Mouse (Mus musculus) lung, embryonic 14.5 days (tissue): Measurements from ENCODE around the gene Gm27021. TPM values are rescaled to one million over a fixed set of nuclear protein-coding genes. Genes with fewer than 3 reads are reported as not detected.
A peak's percentile ranks its signal among the peaks of the same experiment; 100 is the strongest.

Source experiments
- ATAC-seq: fragments of 200-750 bp; cut with Nextera tagmentation; 2 replicates; pipeline ENCODE4 v1.8.0; 2017; ENCODE audit warnings: mild to moderate bottlenecking, moderate TSS enrichment, moderate library complexity; ENCODE audit not compliant: insufficient read depth
- DNase-seq: peaks from one replicate; pipeline ENCODE4 v3.0.0-alpha.2; 2015
- H3K27ac ChIP-seq: fragments of 300-500 bp; sonication (generic); 2 replicates; pipeline ENCODE4 v1.5.1; 2014; ENCODE audit warnings: low read depth, mild to moderate bottlenecking, moderate library complexity
- H3K27me3 ChIP-seq: fragments of 300-500 bp; sonication (generic); 2 replicates; pipeline ENCODE4 v1.6.1; 2014; ENCODE audit warnings: low read length, control low read depth; ENCODE audit not compliant: insufficient read depth
- H3K36me3 ChIP-seq: fragments of 300-500 bp; sonication (generic); 2 replicates; pipeline ENCODE4 v1.6.1; 2014; ENCODE audit warnings: control low read depth; ENCODE audit not compliant: insufficient read depth
- H3K4me1 ChIP-seq: fragments of 300-500 bp; sonication (generic); 2 replicates; pipeline ENCODE4 v1.6.1; 2014; ENCODE audit warnings: antibody characterized with exemption, control low read depth; ENCODE audit not compliant: insufficient read depth
- H3K4me2 ChIP-seq: fragments of 300-500 bp; sonication (generic); 2 replicates; pipeline ENCODE4 v1.6.1; 2014; ENCODE audit warnings: mild to moderate bottlenecking
- H3K4me3 ChIP-seq: fragments of 300-500 bp; sonication (generic); 2 replicates; pipeline ENCODE4 v1.5.1; 2014; ENCODE audit warnings: low read depth, low read length
- H3K9ac ChIP-seq: fragments of 300-500 bp; sonication (generic); 2 replicates; pipeline ENCODE4 v1.6.1; 2014
- H3K9me3 ChIP-seq: fragments of 300-500 bp; sonication (generic); 2 replicates; pipeline ENCODE4 v1.6.1; 2016; ENCODE audit warnings: low read depth, low read length, control low read depth
- CTCF ChIP-seq: IDR thresholded peaks from 2 replicates; pipeline ENCODE4 v1.5.1; 2016; ENCODE audit warnings: antibody characterized with exemption, low read depth
- WGBS: fragments of 180-500 bp; shearing (Covaris S2); extraction: QIAGEN DNeasy Blood & Tissue Kit; methylation state at CpG from one replicate; pipeline ENCODE4 v1.1.7; 2014; 5-methylcytosine and 5-hydroxymethylcytosine counted together
- polyA plus RNA-seq: library from polyadenylated mRNA; unstranded; fragments of >200 nt; fragmentation: Nextera tagmentation; extraction: Ambion mirVana; gene quantifications from 2 replicates; pipeline ENCODE4 v1.2.1, GENCODE M21; 2014

Gene Gm27021
- polyA plus RNA-seq, 1 experiment from 2014 or later: 2.6 TPM

DNA sequence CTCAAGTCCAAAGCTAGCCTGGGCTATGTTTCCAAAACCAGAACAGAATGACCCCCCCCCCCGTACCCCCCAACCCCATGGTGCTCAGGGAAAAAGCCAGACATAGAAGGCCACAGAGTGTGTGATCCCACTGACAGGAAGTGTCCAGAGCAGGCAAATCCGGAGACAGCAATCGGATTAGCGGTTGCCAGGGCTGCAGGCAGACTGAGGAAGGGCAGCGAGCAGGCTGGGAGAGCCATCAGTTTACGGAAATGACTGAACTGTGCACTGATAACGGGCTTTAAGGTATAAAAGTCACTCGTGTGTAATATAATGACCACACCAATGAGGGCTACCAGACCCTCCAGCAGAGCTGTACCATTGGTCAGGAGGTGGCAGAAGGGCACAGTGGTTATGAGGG is 26.6 kb downstream of the Gm27021 start:
- Histone ChIP-seq H3K9me3 (no peaks in the 10 kb centered on the region), H3K4me1 (no peaks in the 10 kb centered on the region), H3K4me2 (no peak overlapping the region), H3K27me3 (no peaks in the 10 kb centered on the region), H3K27ac (no peak overlapping the region), H3K36me3 (no peaks in the 10 kb centered on the region), H3K4me3 (no peak overlapping the region), H3K9ac (no peak overlapping the region)
- DNase-seq: no peak
- no peak for ATAC-seq
- WGBS: 21% methylated on average over 8 of the region's 8 CpGs
- no peak for TF ChIP-seq CTCF

DNA sequence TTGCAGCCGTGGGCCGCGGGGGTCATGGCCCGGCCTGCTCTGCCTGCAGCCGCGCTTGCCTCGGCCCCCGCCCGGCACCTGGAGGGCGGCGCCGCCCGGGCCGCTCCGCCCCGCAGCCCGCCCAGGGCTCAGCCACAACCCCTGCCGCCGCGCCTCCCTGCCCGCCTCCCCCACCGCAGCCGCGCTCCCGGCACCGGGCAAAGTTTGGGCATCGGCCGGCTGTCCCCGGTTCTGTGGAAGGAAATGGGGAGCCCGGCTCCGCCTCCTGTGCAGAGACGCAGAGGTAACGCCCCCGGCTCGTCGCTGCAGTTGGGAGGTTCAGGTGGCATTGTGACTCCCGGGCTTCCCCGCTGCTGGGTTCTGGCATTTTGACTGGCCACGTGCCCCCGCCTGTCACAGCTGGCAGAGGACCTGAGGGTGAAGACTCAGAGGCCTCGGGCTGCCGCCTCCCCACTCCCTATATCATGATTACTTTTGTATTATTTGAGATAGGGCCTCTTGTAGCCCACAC is 33.5 kb downstream of the Gm27021 start:
- Histone ChIP-seq H3K4me1 (0 out of 2 replicates have a peak, but pooled peaks cover 5% of the 10 kb centered on the region), H3K4me3 (peak overlapping the region; percentile 61), H3K4me2 (peak overlapping the region; percentile 99), H3K36me3 (no peaks in the 10 kb centered on the region), H3K9ac (peak overlapping the region; percentile 59), H3K9me3 (no peaks in the 10 kb centered on the region), H3K27ac (no peak overlapping the region), H3K27me3 (peaks cover 20% of the 10 kb centered on the region)
- DNase-seq (peak; percentile 51), ATAC-seq (peak; percentile 28)
- no peak for TF ChIP-seq CTCF
- under 1% methylated on average over 42 of the region's 42 CpGs for WGBS

DNA sequence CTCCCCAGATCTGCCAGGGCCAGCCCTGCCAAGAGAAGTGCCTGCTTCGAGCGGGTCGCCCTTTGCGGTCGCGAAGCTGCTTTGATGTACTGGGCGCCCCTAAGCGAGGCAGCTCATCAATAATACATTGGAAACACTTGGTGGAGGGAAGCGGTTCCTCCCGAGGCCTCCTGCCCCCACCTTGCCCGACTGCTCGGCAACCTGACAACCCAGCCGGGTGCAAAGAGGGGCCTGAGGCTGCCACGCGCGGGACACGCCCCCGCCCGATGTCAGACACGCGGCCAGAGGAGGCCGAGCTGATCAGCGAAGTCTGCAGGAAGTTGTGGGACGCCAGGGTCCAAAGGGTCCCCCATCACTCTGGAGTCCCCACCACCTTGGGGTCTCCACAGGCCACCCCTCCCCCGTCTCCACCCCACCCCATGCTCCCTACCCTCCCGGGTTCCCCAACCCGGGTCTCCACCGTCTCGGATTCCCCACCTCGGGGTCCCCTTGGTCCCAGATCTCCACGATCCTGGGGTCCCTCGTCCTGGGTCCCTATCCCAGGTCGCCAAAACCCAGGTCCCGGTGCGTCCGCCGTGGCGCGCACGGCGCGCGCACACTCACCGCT is 34.1 kb downstream of the Gm27021 start:
- no peak for TF ChIP-seq CTCF
- Histone ChIP-seq H3K4me2 (peak overlapping the region; percentile 99), H3K4me3 (peak overlapping the region; percentile 61), H3K9me3 (no peaks in the 10 kb centered on the region), H3K27me3 (peaks cover 20% of the 10 kb centered on the region), H3K36me3 (no peaks in the 10 kb centered on the region), H3K4me1 (0 out of 2 replicates have a peak, but pooled peaks cover 5% of the 10 kb centered on the region), H3K9ac (peak overlapping the region; percentile 59), H3K27ac (no peak overlapping the region)
- DNase-seq (no peak), ATAC-seq (peak; percentile 38)
- WGBS: 2% methylated on average over 44 of the region's 44 CpGs

DNA sequence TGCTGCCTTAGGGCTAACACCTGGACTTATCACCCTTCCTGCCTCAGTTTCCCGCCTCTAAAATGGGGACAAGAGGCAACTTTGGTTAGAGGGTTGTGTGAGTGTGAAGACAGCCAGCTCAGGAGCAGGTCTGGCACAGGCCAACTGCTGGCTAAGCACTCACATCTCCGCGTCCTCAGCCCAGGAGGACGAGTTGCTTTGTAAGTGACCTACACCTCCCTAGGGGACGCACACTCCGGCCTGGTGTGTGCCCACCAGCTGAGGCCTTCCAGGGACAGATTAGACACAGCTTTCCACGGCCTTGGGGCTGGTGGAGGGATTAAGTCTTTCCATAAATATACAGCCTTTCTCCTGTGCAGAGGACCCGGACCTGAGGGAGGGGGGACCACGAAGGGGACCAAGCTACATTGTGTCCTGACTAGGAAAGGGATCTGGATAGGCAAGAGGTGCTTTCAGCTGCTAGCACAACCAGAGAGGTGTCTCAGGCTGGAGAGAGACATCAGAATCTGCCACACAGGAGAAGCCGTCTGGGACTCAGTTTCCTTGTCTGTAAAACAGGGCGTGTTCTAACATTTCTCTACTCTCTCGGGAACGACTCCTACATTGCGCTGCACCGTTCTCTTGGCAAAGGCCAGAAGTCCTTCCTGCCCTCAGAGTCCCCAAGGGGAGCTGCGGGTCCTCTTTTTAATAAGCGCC is 34.8 kb downstream of the Gm27021 start:
- Histone ChIP-seq H3K27ac (no peak overlapping the region), H3K9ac (no peak overlapping the region), H3K27me3 (peaks cover 20% of the 10 kb centered on the region), H3K4me1 (0 out of 2 replicates have a peak, but pooled peaks cover 5% of the 10 kb centered on the region), H3K36me3 (no peaks in the 10 kb centered on the region), H3K4me2 (peak overlapping the region; percentile 99), H3K9me3 (no peaks in the 10 kb centered on the region), H3K4me3 (peak overlapping the region; percentile 61)
- no peak for ATAC-seq
- DNase-seq: no peak
- whole genome bisulfite sequencing: 36% methylated on average over 17 of the region's 17 CpGs
- no peak for TF ChIP-seq CTCF

DNA sequence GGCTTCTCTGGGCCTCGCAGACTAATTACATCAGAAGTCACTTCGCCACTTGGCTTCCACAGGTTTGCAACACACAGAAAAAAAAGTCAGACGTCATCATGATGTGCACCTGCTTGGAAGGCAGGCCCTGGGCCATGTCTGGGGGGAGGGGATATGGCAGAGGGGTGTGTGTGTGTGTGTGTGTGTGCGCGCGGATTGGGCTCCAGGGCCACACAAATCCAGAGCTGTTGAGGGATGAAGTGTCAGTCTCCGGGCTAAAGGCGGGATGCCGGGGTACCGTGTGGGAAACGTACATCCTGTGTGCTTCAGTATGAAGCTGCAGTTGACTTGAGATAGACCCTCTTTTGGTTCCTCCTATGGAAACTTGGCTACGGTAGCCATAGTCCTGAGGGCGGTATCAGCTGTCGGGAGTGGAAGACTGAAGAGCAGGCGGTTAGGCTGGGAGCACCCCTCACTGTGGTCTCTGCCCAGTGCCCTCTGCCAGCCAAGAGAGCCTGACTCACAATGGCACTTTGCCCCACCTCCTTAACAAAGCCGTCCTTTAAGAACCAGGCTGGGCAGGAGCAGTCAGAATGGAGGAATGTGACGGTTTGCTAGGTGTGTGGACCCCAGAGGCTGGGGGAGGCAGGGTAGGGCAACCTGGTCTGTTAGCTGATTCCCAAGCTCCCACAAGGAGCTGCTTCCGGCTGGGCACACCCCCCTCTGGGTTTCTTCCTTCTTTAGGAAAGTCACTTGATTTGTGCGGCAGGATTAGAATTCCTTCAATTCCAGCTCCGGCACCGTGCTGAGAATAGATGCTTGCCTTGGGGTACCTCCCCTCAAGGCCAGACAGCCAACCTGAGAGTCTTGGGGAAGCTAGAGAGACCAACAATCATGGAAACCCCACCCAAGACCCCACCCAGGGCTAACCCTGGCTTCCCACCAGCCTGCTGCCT is 36.2 kb downstream of the Gm27021 start:
- no peak overlapping the region for H3K4me3 ChIP-seq
- H3K9ac ChIP-seq: no peak overlapping the region
- H3K4me1 ChIP-seq: 0 out of 2 replicates have a peak, but pooled peaks cover 5% of the 10 kb centered on the region
- DNase-seq (no peak), ATAC-seq (no peak)
- H3K9me3 ChIP-seq: no peaks in the 10 kb centered on the region
- no peak overlapping the region for H3K27ac ChIP-seq
- 72% methylated on average over 21 of the region's 21 CpGs for WGBS
- no peaks in the 10 kb centered on the region for H3K36me3 ChIP-seq
- no peak overlapping the region for H3K4me2 ChIP-seq
- TF ChIP-seq CTCF: no peak
- peaks cover 20% of the 10 kb centered on the region for H3K27me3 ChIP-seq

DNA sequence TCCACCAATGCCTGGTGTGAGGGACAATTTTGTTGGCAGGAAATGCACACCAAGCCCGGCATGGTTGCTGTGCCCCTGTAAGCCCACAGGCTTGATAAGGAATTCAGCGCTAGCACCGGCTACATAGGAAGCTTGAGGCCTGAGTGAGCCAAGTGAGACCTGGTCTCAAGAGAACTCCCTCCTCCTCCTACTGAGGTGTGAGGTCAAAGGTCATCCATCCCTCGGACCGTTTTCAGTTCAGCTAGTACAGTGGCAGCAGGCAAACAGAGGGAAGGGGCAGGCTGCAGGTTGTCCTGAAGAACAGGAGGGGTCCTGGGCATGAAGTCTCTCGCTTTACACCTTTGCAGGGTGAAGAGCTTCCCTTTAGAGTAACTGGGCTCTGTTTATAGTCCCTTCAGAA is 37.0 kb downstream of the Gm27021 start:
- Histone ChIP-seq H3K9me3 (no peaks in the 10 kb centered on the region), H3K4me3 (no peak overlapping the region), H3K4me2 (no peak overlapping the region), H3K9ac (no peak overlapping the region), H3K27me3 (peaks cover 20% of the 10 kb centered on the region), H3K36me3 (no peaks in the 10 kb centered on the region), H3K27ac (no peak overlapping the region), H3K4me1 (0 out of 2 replicates have a peak, but pooled peaks cover 5% of the 10 kb centered on the region)
- TF ChIP-seq CTCF: no peak
- no peak for ATAC-seq
- 32% methylated on average over 6 of the region's 6 CpGs for WGBS
- DNase-seq: no peak
